Mouse (Mus musculus): Measurements from ENCODE around the gene Olfr1339. TPM values are rescaled to one million over a fixed set of nuclear protein-coding genes. Genes with fewer than 3 reads are reported as not detected.

Olfr1339 gene
- polyA plus RNA-seq, 1 experiment from 2014 or later: not detected

- ATAC-seq (replicated peaks; ENCODE audit: insufficient number of reproducible peaks, low FRiP score, low TSS enrichment): no peak
These were observed 7.6 kb downstream of the Olfr1339 start for GRCm38 (mm10) chr4:118739574-118739973.

GRCm38 (mm10) chr4:118740988-118741698 lies 9.2 kb downstream of the Olfr1339 start:
- Histone ChIP-seq H3K27me3 (ENCODE audit: control insufficient read depth, insufficient read depth, low read length) (peaks cover 20% of the 10 kb centered on the region), H3K4me1 (ENCODE audit: control insufficient read depth, insufficient read depth, low read length) (no peaks in the 10 kb centered on the region), H3K36me3 (ENCODE audit: control insufficient read depth, insufficient read depth, low read length) (no peaks in the 10 kb centered on the region), H3K4me2 (no peak overlapping the region; the same call in 1 of the 2 replicates), H3K9ac (ENCODE audit: low read depth, low read length) (no peak overlapping the region), H3K4me3 (ENCODE audit: low read depth, low read length) (no peak overlapping the region), H3K9me3 (replicated peaks; ENCODE audit: control insufficient read depth, low read length) (no peaks in the 10 kb centered on the region), H3K27ac (ENCODE audit: low read depth, low read length) (no peak overlapping the region)
- no peak for ATAC-seq (replicated peaks; ENCODE audit: insufficient number of reproducible peaks, low FRiP score, low TSS enrichment)
- 7% methylated on average over 11 of the region's 11 CpGs for WGBS (ENCODE audit: insufficient replicate concordance)

More at GRCm38 (mm10) chr4:118739574-118739973, 7.6 kb downstream of the Olfr1339 start:
- Histone ChIP-seq H3K27me3 (ENCODE audit: control insufficient read depth, insufficient read depth, low read length) (peaks cover 20% of the 10 kb centered on the region), H3K9ac (ENCODE audit: low read depth, low read length) (no peak overlapping the region), H3K27ac (ENCODE audit: low read depth, low read length) (no peak overlapping the region), H3K9me3 (replicated peaks; ENCODE audit: control insufficient read depth, low read length) (no peaks in the 10 kb centered on the region), H3K4me3 (ENCODE audit: low read depth, low read length) (no peak overlapping the region), H3K4me1 (ENCODE audit: control insufficient read depth, insufficient read depth, low read length) (no peaks in the 10 kb centered on the region), H3K4me2 (no peak overlapping the region), H3K36me3 (ENCODE audit: control insufficient read depth, insufficient read depth, low read length) (no peaks in the 10 kb centered on the region)
- 60% methylated on average over 3 of the region's 3 CpGs for WGBS (ENCODE audit: insufficient replicate concordance)

GRCm38 (mm10) chr4:118741881-118742280 lies 9.9 kb downstream of the Olfr1339 start:
- no peak for ATAC-seq (replicated peaks; ENCODE audit: insufficient number of reproducible peaks, low FRiP score, low TSS enrichment)
- Histone ChIP-seq H3K4me3 (ENCODE audit: low read depth, low read length) (no peak overlapping the region), H3K9me3 (replicated peaks; ENCODE audit: control insufficient read depth, low read length) (no peaks in the 10 kb centered on the region), H3K4me1 (ENCODE audit: control insufficient read depth, insufficient read depth, low read length) (no peaks in the 10 kb centered on the region), H3K27me3 (ENCODE audit: control insufficient read depth, insufficient read depth, low read length) (peaks cover 20% of the 10 kb centered on the region), H3K36me3 (ENCODE audit: control insufficient read depth, insufficient read depth, low read length) (no peaks in the 10 kb centered on the region), H3K9ac (ENCODE audit: low read depth, low read length) (no peak overlapping the region), H3K27ac (ENCODE audit: low read depth, low read length) (no peak overlapping the region), H3K4me2 (no peak overlapping the region; the same call in 1 of the 2 replicates)
- 8% methylated on average over 16 of the region's 16 CpGs for WGBS (ENCODE audit: insufficient replicate concordance)

GRCm38 (mm10) chr4:118758637-118759036 lies 26.7 kb downstream of the Olfr1339 start, which contains the start of gene Olfr1338:
Olfr1338 (minus strand) TSS chr4:118758737.
- WGBS (ENCODE audit: insufficient replicate concordance): 52% methylated on average over 1 of the region's 1 CpGs
- H3K9ac ChIP-seq (ENCODE audit: low read depth, low read length): no peak within 1 kb of the TSS
- no peak within 1 kb of the TSS for H3K4me2 ChIP-seq
- no peak for ATAC-seq (replicated peaks; ENCODE audit: insufficient number of reproducible peaks, low FRiP score, low TSS enrichment)
- H3K9me3 ChIP-seq (replicated peaks; ENCODE audit: control insufficient read depth, low read length): no peaks in the 10 kb centered on the region
- no peak within 1 kb of the TSS for H3K4me3 ChIP-seq (ENCODE audit: low read depth, low read length)
- no peaks in the 10 kb centered on the region for H3K4me1 ChIP-seq (ENCODE audit: control insufficient read depth, insufficient read depth, low read length)
- no peaks in the 10 kb centered on the region for H3K36me3 ChIP-seq (ENCODE audit: control insufficient read depth, insufficient read depth, low read length)
- no peaks in the 10 kb centered on the region for H3K27me3 ChIP-seq (ENCODE audit: control insufficient read depth, insufficient read depth, low read length)
- H3K27ac ChIP-seq (ENCODE audit: low read depth, low read length): no peak within 1 kb of the TSS

- Histone ChIP-seq H3K4me2 (no peak within 1 kb of the TSS), H3K9me3 (replicated peaks; ENCODE audit: control insufficient read depth, low read length) (no peaks in the 10 kb centered on the region), H3K9ac (ENCODE audit: low read depth, low read length) (no peak within 1 kb of the TSS), H3K4me3 (ENCODE audit: low read depth, low read length) (no peak within 1 kb of the TSS), H3K27me3 (ENCODE audit: control insufficient read depth, insufficient read depth, low read length) (no peaks in the 10 kb centered on the region), H3K36me3 (ENCODE audit: control insufficient read depth, insufficient read depth, low read length) (no peaks in the 10 kb centered on the region), H3K27ac (ENCODE audit: low read depth, low read length) (no peak within 1 kb of the TSS), H3K4me1 (ENCODE audit: control insufficient read depth, insufficient read depth, low read length) (no peaks in the 10 kb centered on the region)
- 65% methylated on average over 2 of the region's 2 CpGs for WGBS (ENCODE audit: insufficient replicate concordance)
- no peak for ATAC-seq (replicated peaks; ENCODE audit: insufficient number of reproducible peaks, low FRiP score, low TSS enrichment)
These were observed 50.5 kb downstream of the Olfr1339 start, which contains the start of gene Olfr1337 for GRCm38 (mm10) chr4:118782486-118782885. Olfr1337 (minus strand) TSS chr4:118782586.

Other genes starting within 250 kb of the Olfr1339 start
- 34.6 and 40.9 TPM in 2 replicates for gene Tie1, start 242.1 kb upstream of the Olfr1339 start, polyA plus RNA-seq (2014; fragmentation: Nextera tagmentation; extraction: Ambion mirVana)
- gene 2610528J11Rik, start 205.2 kb upstream of the Olfr1339 start, polyA plus RNA-seq (2014; fragmentation: Nextera tagmentation; extraction: Ambion mirVana): 0.31 and 0.39 TPM in 2 replicates
- 0.16 and 0.45 TPM in 2 replicates for gene Tmem125, start 188.1 kb upstream of the Olfr1339 start, polyA plus RNA-seq (2014; fragmentation: Nextera tagmentation; extraction: Ambion mirVana)
- gene Cfap57, start 111.4 kb upstream of the Olfr1339 start, polyA plus RNA-seq (2014; fragmentation: Nextera tagmentation; extraction: Ambion mirVana): 1.2 and 1.5 TPM in 2 replicates
- gene Ebna1bp2, start 111.4 kb upstream of the Olfr1339 start, polyA plus RNA-seq (2014; fragmentation: Nextera tagmentation; extraction: Ambion mirVana): 106 and 111 TPM in 2 replicates
- not detected in 2 replicates for gene Olfr62, start 73.2 kb upstream of the Olfr1339 start, polyA plus RNA-seq (2014; fragmentation: Nextera tagmentation; extraction: Ambion mirVana)
- gene Olfr1342, start 39.4 kb upstream of the Olfr1339 start, polyA plus RNA-seq (2014; fragmentation: Nextera tagmentation; extraction: Ambion mirVana): not detected in 2 replicates
- not detected in 2 replicates for gene Olfr1341, start 28.7 kb upstream of the Olfr1339 start, polyA plus RNA-seq (2014; fragmentation: Nextera tagmentation; extraction: Ambion mirVana)
- gene Olfr1340, start 12.0 kb upstream of the Olfr1339 start, polyA plus RNA-seq (2014; fragmentation: Nextera tagmentation; extraction: Ambion mirVana): not detected in 2 replicates
- gene Olfr1338, start 26.6 kb downstream of the Olfr1339 start, polyA plus RNA-seq (2014; fragmentation: Nextera tagmentation; extraction: Ambion mirVana): not detected in 2 replicates
- not detected in 2 replicates for gene Olfr1337, start 50.4 kb downstream of the Olfr1339 start, polyA plus RNA-seq (2014; fragmentation: Nextera tagmentation; extraction: Ambion mirVana)
- not detected in 2 replicates for gene Olfr1335, start 77.8 kb downstream of the Olfr1339 start, polyA plus RNA-seq (2014; fragmentation: Nextera tagmentation; extraction: Ambion mirVana)
- gene Olfr1333, start 104.1 kb downstream of the Olfr1339 start, polyA plus RNA-seq (2014; fragmentation: Nextera tagmentation; extraction: Ambion mirVana): not detected in 2 replicates
- not detected in 2 replicates for gene Olfr1331, start 132.5 kb downstream of the Olfr1339 start, polyA plus RNA-seq (2014; fragmentation: Nextera tagmentation; extraction: Ambion mirVana)
- not detected in 2 replicates for gene Olfr1330, start 156.4 kb downstream of the Olfr1339 start, polyA plus RNA-seq (2014; fragmentation: Nextera tagmentation; extraction: Ambion mirVana)
- not detected in 2 replicates for gene Olfr1329, start 185.3 kb downstream of the Olfr1339 start, polyA plus RNA-seq (2014; fragmentation: Nextera tagmentation; extraction: Ambion mirVana)
- gene Olfr1328, start 206.4 kb downstream of the Olfr1339 start, polyA plus RNA-seq (2014; fragmentation: Nextera tagmentation; extraction: Ambion mirVana): 0.04 TPM in 1 of 2 replicates, not detected in the other
- gene Lao1, start 229.4 kb downstream of the Olfr1339 start, polyA plus RNA-seq (2014; fragmentation: Nextera tagmentation; extraction: Ambion mirVana): not detected in 2 replicates